Mouse (Mus musculus): ENCODE measurements around the gene Atxn2.

DNA sequence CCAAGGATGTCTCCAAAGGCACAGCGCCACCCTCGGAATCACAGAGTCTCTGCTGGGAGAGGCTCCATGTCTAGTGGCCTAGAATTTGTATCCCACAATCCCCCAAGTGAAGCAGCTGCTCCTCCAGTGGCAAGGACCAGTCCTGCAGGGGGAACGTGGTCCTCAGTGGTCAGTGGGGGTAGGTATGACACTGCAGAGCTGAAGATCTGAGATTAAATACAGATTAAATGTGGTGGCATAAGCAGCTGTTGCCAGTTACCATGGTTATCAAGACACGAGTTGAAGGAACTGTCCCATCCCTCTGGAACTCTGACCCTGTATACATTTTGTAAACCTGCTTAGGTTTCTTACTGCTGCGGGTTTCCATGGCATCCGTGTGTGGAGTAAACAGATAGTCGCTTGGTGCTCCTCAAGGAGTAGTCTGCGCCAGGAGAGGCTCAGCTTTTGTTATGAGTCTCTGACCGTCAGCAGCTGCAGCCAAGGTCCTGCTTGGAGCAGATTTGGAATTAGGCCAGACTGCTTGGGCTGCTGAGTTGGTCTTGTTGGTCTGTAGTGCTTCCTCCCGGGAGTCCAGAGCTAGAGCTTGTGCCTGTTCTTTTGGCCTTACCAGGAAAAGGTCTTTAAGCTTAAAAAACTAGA lies 72.8 kb downstream of the Atxn2 start:
- TF ChIP-seq CTCF (IDR thresholded peaks at IDR 0.05; ENCODE audit: control insufficient read depth, insufficient read depth, low read length) (no peak), POLR2A (IDR thresholded peaks at IDR 0.05; ENCODE audit: borderline replicate concordance, control insufficient read depth, low read depth, low read length) (no peak)
